Mouse (Mus musculus) T-helper 17 cell (primary cell): Measurements from ENCODE around the gene Pfn2.
"Not testable (repeated sequence)": the region's sequence is repeated elsewhere in the genome, so short reads cannot be mapped to it uniquely, and the experiment has no call there.

ENCODE experiments used
- in situ Hi-C, 2 experiments: fragments of 300-600 bp; cut with MboI, MseI; formaldehyde crosslinking; loops; 1 replicate in 1 of 2; 2 replicates in 1 of 2; pipeline ENCODE4 v1.15.1; 2025; ENCODE audit warnings: high pct_unique_total_duplicates in 2 of 2

Pfn2 gene

GRCm38 (mm10) chr3:57847760-57848185 lies at the start of gene Pfn2:
Pfn2 (minus strand) TSS chr3:57848079.
- in situ Hi-C loops: loop anchor here (5.0 to 25.0 kb wide), 3 partner anchors 275 to 740 kb away; partner anchors contain the start of gene Selenot (in 1 of the 2)

- in situ Hi-C loops: no loop called here
These were observed 35.1 kb upstream of the Pfn2 start for GRCm38 (mm10) chr3:57882945-57883344.

- in situ Hi-C loops: loop anchor here (5.0 to 25.0 kb wide), 3 partner anchors 275 to 740 kb away; partner anchors contain the start of gene Selenot (in 1 of the 2)
These were observed 743 bp downstream of the Pfn2 start for GRCm38 (mm10) chr3:57846912-57847759.

- in situ Hi-C loops: loop anchor here (5.0 to 25.0 kb wide), 3 partner anchors 276 to 741 kb away; partner anchors contain the start of gene Selenot (in 1 of the 2)
These were observed 1.3 kb downstream of the Pfn2 start for GRCm38 (mm10) chr3:57846662-57846911.

- in situ Hi-C loops: loop anchor here (5.0 to 25.0 kb wide), 3 partner anchors 276 to 741 kb away; partner anchors contain the start of gene Selenot (in 1 of the 2)
These were observed 1.9 kb downstream of the Pfn2 start for GRCm38 (mm10) chr3:57845786-57846661.

GRCm38 (mm10) chr3:57843775-57844174 lies 4.1 kb downstream of the Pfn2 start:
- in situ Hi-C loops: loop anchor here (25.0 kb wide), 2 partner anchors 644 to 744 kb away; partner anchors contain the start of gene Selenot (in 1 of the 2)

GRCm38 (mm10) chr3:57836911-57837310 lies 11.0 kb downstream of the Pfn2 start:
- in situ Hi-C loops: loop anchor here (25.0 kb wide), 2 partner anchors 650 to 750 kb away; partner anchors contain the start of gene Selenot (in 1 of the 2)

- in situ Hi-C loops: loop anchor here (25.0 kb wide), 2 partner anchors 654 to 754 kb away; partner anchors contain the start of gene Selenot (in 1 of the 2)
These were observed 14.3 kb downstream of the Pfn2 start for GRCm38 (mm10) chr3:57833585-57833984.

- in situ Hi-C loops: loop anchor here (25.0 kb wide), 2 partner anchors 661 to 761 kb away; partner anchors contain the start of gene Selenot (in 1 of the 2)
These were observed 22.0 kb downstream of the Pfn2 start for GRCm38 (mm10) chr3:57825866-57826265.

- in situ Hi-C loops: no loop called here
These were observed 32.4 kb downstream of the Pfn2 start for GRCm38 (mm10) chr3:57815447-57815846.

GRCm38 (mm10) chr3:57795071-57795470 lies 52.8 kb downstream of the Pfn2 start:
- in situ Hi-C loops: not testable (repeated sequence)
